Mouse (Mus musculus) heart, embryonic 11.5 days (tissue): ENCODE results near the gene Fosl2. TPM values are rescaled to one million over a fixed set of nuclear protein-coding genes. Genes with fewer than 3 reads are reported as not detected.

ENCODE experiments used
- ATAC-seq: fragments of 200-750 bp; cut with Nextera tagmentation; replicated peaks from 2 replicates; pipeline ENCODE4 v1.8.0; 2017; ENCODE audit warnings: moderate library complexity; ENCODE audit not compliant: insufficient number of reproducible peaks, low FRiP score, low TSS enrichment
- H3K27ac ChIP-seq: fragments of 300-500 bp; sonication (generic); 2 replicates; pipeline ENCODE4 v1.5.1; 2014; ENCODE audit warnings: mild to moderate bottlenecking, low read depth, low read length
- H3K27me3 ChIP-seq: fragments of 300-500 bp; sonication (generic); 2 replicates; pipeline ENCODE4 v1.6.1; 2014; ENCODE audit warnings: mild to moderate bottlenecking, low read length, mixed read lengths; ENCODE audit not compliant: control insufficient read depth, insufficient read depth
- H3K36me3 ChIP-seq: fragments of 300-500 bp; sonication (generic); 2 replicates; pipeline ENCODE4 v1.6.1; 2014; ENCODE audit warnings: mild to moderate bottlenecking, low read length, moderate library complexity, mixed read lengths; ENCODE audit not compliant: control insufficient read depth, insufficient read depth
- H3K4me1 ChIP-seq: fragments of 300-500 bp; sonication (generic); 2 replicates; pipeline ENCODE4 v1.6.1; 2014; ENCODE audit warnings: low read length; ENCODE audit not compliant: control insufficient read depth, insufficient read depth
- H3K4me2 ChIP-seq: fragments of 300-500 bp; sonication (generic); 2 replicates; pipeline ENCODE4 v1.6.1; 2014; ENCODE audit warnings: mild to moderate bottlenecking, moderate library complexity
- H3K4me3 ChIP-seq: fragments of 300-500 bp; sonication (generic); 2 replicates; pipeline ENCODE4 v1.5.1; 2014; ENCODE audit warnings: low read depth, low read length
- H3K9ac ChIP-seq: fragments of 300-500 bp; sonication (generic); 2 replicates; pipeline ENCODE4 v1.6.1; 2014; ENCODE audit warnings: mild to moderate bottlenecking, low read depth, low read length, moderate library complexity
- H3K9me3 ChIP-seq: fragments of 300-500 bp; sonication (generic); replicated peaks from 2 replicates; pipeline ENCODE4 v1.6.1; 2016; ENCODE audit warnings: low read length; ENCODE audit not compliant: control insufficient read depth
- WGBS: fragments of 180-500 bp; shearing (Covaris S2); extraction: QIAGEN DNeasy Blood & Tissue Kit; methylation state at CpG from one replicate; pipeline ENCODE4 v1.1.7; 2014; ENCODE audit not compliant: insufficient replicate concordance; 5-methylcytosine and 5-hydroxymethylcytosine counted together
- polyA plus RNA-seq: library from polyadenylated mRNA; unstranded; fragments of >200 nt; fragmentation: Nextera tagmentation; extraction: Ambion mirVana; gene quantifications from 2 replicates; pipeline ENCODE4 v1.2.1, GENCODE M21; 2014

Fosl2 gene
- polyA plus RNA-seq, 1 experiment from 2014 or later: 3.0 TPM

- 8% methylated on average over 4 of the region's 4 CpGs for WGBS
- H3K4me2 ChIP-seq: no peak overlapping the region
- H3K9ac ChIP-seq: no peak overlapping the region
- no peak overlapping the region for H3K4me3 ChIP-seq
- no peaks in the 10 kb centered on the region for H3K36me3 ChIP-seq
- no peaks in the 10 kb centered on the region; the same call in 1 of the 2 replicates for H3K4me1 ChIP-seq
- peak; percentile 66 for ATAC-seq
- no peaks in the 10 kb centered on the region for H3K27me3 ChIP-seq
- H3K27ac ChIP-seq: no peak overlapping the region
- H3K9me3 ChIP-seq: no peaks in the 10 kb centered on the region
Measured at GRCm38 (mm10) chr5:32197698-32198097, 62.1 kb downstream of the Fosl2 start.

GRCm38 (mm10) chr5:32199136-32199535 is 63.5 kb downstream of the Fosl2 start:
- no peaks in the 10 kb centered on the region for H3K27me3 ChIP-seq
- H3K9ac ChIP-seq: no peak overlapping the region
- no peak overlapping the region for H3K4me2 ChIP-seq
- no peak overlapping the region for H3K4me3 ChIP-seq
- no peak for ATAC-seq
- H3K36me3 ChIP-seq: no peaks in the 10 kb centered on the region
- H3K27ac ChIP-seq: no peak overlapping the region
- no peaks in the 10 kb centered on the region; the same call in 1 of the 2 replicates for H3K4me1 ChIP-seq
- WGBS: 66% methylated on average over 3 of the region's 3 CpGs
- H3K9me3 ChIP-seq: no peaks in the 10 kb centered on the region

- 77% methylated on average over 3 of the region's 3 CpGs for WGBS
- Histone ChIP-seq H3K9me3 (no peaks in the 10 kb centered on the region), H3K4me1 (no peaks in the 10 kb centered on the region; the same call in 1 of the 2 replicates), H3K36me3 (no peaks in the 10 kb centered on the region), H3K9ac (no peak overlapping the region), H3K4me2 (no peak overlapping the region), H3K27me3 (no peaks in the 10 kb centered on the region), H3K4me3 (no peak overlapping the region), H3K27ac (no peak overlapping the region)
- no peak for ATAC-seq
Measured at GRCm38 (mm10) chr5:32199594-32199993, 64.0 kb downstream of the Fosl2 start.

DNA sequence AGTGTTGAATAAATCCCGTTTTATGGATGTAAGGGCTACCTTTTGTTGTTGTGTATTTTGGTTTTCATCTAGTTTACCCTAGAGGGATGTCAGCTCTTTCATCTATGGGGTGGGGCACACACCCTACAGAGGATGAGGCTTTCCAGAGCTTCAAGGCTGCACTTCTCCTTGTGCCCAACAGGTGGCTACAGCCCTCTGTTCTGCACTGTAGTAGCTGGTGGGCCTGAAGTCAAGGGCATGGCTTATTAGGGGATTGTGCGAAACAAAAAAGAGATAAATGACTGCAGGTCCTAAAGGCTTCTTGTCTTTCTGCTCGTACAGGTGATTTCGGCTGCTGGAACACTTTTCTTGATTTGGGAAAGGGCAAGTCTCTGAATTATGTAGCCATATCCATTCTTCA is 69.1 kb downstream of the Fosl2 start:
- H3K27ac ChIP-seq: no peak overlapping the region
- WGBS: 63% methylated on average over 4 of the region's 4 CpGs
- H3K4me2 ChIP-seq: no peak overlapping the region
- no peak for ATAC-seq
- no peaks in the 10 kb centered on the region for H3K4me1 ChIP-seq
- H3K36me3 ChIP-seq: no peaks in the 10 kb centered on the region
- H3K4me3 ChIP-seq: no peak overlapping the region
- no peak overlapping the region for H3K9ac ChIP-seq
- H3K9me3 ChIP-seq: no peaks in the 10 kb centered on the region
- no peaks in the 10 kb centered on the region for H3K27me3 ChIP-seq

DNA sequence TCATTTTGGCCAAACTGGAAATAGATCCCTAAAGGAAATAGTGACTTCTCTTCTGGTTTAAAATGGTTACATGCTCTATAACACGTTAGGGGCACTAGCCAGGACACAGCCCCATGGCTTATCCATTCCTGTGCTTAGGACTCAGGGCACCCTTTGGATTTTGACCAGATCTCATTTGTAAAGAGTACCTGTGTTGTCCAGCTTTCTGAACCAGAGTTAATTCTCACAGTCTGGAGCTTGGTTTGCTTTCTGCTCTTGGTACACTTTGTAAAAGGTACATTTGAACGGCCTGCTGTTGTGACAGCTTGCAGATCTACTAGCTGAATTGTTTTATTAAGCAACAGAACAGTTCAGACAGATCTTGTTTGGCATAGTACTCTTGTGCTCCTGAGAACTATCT is 71.1 kb downstream of the Fosl2 start:
- H3K36me3 ChIP-seq: no peaks in the 10 kb centered on the region
- H3K9me3 ChIP-seq: no peaks in the 10 kb centered on the region
- H3K4me1 ChIP-seq: no peaks in the 10 kb centered on the region
- no peak overlapping the region for H3K4me2 ChIP-seq
- 55% methylated on average over 2 of the region's 2 CpGs for WGBS
- no peak overlapping the region for H3K4me3 ChIP-seq
- no peak overlapping the region for H3K9ac ChIP-seq
- ATAC-seq: no peak
- no peaks in the 10 kb centered on the region for H3K27me3 ChIP-seq
- H3K27ac ChIP-seq: no peak overlapping the region

Other genes starting within 250 kb of the Fosl2 start
- 0.97 and 1.4 TPM in 2 replicates for gene Plb1, start 96.9 kb downstream of the Fosl2 start, polyA plus RNA-seq